Mouse (Mus musculus): ENCODE results near the gene Jade2. TPM values are rescaled to one million over a fixed set of nuclear protein-coding genes. Genes with fewer than 3 reads are reported as not detected.
A peak's percentile ranks its signal among the peaks of the same experiment; 100 is the strongest.

Gene Jade2
- polyA plus RNA-seq, 1 experiment from 2014 or later, result 0.07 TPM

DNA sequence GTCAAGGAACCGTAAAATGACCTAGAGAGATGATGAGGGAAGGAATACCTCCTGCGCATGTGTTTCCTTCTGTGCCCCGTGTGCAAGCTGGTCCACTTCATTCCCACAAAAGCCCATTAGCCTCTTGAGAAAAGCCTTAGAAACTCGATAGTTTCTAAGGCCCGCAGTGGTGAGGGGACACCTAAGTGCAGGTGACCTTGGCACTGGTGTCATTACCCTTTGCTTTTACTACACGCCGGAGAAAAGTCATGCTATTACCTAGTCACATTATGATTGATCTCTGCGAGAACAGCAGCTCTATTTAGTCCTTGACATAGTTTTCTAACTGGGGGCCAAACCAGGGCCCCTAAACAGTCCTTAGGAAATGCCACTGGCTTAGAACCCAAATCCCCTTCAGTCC, 3.2 kb upstream of the Jade2 start:
- no peak for ATAC-seq (ENCODE audit: insufficient read depth, low FRiP score, low TSS enrichment)
- 89% methylated on average over 8 of the region's 8 CpGs for WGBS

DNA sequence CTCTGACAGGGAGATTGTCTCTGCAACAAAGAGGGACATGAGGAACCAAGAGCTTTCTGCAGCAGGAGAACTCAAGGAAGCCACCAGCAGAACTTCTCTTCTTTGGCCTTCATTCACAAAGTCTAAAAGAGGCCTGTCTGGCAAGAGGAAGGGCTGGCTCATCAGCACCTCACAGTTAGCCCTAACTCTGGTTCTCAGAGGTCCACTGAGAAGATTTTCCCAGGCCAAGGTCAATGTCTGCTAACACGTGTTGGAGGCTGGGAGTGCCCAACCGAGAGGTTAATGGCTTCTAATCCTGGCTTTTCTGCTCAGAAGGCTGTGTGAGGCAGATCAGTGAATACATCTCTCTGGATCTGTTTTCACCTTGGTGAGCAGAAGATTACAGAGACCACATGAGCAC, 2.1 kb upstream of the Jade2 start:
- Histone ChIP-seq H3K4me3 (ENCODE audit: low read depth, low read length) (no peak overlapping the region), H3K4me2 (ENCODE audit: low read depth) (no peak overlapping the region), H3K9me3 (ENCODE audit: control insufficient read depth, low read length) (no peaks in the 10 kb centered on the region), H3K36me3 (ENCODE audit: control insufficient read depth, insufficient read depth, low read length) (no peaks in the 10 kb centered on the region), H3K9ac (ENCODE audit: low read length) (no peak overlapping the region), H3K4me1 (ENCODE audit: control insufficient read depth, insufficient read depth, low read length) (peaks cover 15% of the 10 kb centered on the region), H3K27ac (ENCODE audit: low read depth, low read length) (no peak overlapping the region), H3K27me3 (ENCODE audit: control insufficient read depth, insufficient read depth, low read length) (peaks cover 27% of the 10 kb centered on the region)
- DNase-seq (ENCODE audit: low spot score) (no peak), ATAC-seq (ENCODE audit: insufficient read depth, low FRiP score, low TSS enrichment) (no peak)
- WGBS, result 46% methylated on average over 2 of the region's 2 CpGs

More for the DNA sequence above, 3.2 kb upstream of the Jade2 start:
- no peaks in the 10 kb centered on the region for H3K9me3 ChIP-seq (ENCODE audit: control insufficient read depth, low read length)
- no peak overlapping the region for H3K4me3 ChIP-seq (ENCODE audit: low read depth, low read length)
- no peak for DNase-seq (ENCODE audit: low spot score)
- no peak overlapping the region for H3K9ac ChIP-seq (ENCODE audit: low read length)
- H3K4me1 ChIP-seq (ENCODE audit: control insufficient read depth, insufficient read depth, low read length), result peaks cover 10% of the 10 kb centered on the region
- H3K27ac ChIP-seq (ENCODE audit: low read depth, low read length), result no peak overlapping the region
- no peak overlapping the region for H3K4me2 ChIP-seq (ENCODE audit: low read depth)
- H3K36me3 ChIP-seq (ENCODE audit: control insufficient read depth, insufficient read depth, low read length), result no peaks in the 10 kb centered on the region
- H3K27me3 ChIP-seq (ENCODE audit: control insufficient read depth, insufficient read depth, low read length), result peaks cover 27% of the 10 kb centered on the region

DNA sequence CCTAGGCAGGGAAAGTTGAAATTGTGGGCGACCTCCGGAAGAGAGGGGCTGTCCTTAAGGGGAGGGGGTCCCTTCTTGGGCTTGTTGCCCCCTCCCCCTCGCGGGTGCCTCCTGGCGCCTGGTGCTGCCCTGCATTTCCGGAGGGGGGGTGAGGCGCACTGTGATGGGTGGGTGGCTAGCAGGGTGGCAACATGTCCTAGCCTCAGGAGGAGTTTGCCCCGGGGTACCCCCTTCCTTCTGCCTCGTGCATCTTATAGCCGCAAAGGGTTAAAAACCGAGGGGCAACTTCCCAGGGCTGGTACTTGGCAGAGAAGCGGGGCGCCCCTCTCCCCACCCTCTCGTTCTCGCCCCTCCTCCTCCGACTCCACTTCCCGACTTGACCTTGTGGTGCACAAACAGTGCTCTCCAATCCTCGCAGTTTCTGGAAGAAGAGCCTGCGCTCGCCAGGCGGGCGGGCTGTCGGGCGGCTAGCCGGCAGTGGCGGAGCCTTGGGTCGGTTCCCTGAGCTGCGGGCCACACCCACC, 1.1 kb upstream of the Jade2 start:
- no peaks in the 10 kb centered on the region for H3K36me3 ChIP-seq (ENCODE audit: control insufficient read depth, insufficient read depth, low read length)
- peak overlapping the region; percentile 100 for H3K4me2 ChIP-seq (ENCODE audit: low read depth)
- peak; percentile 47 for DNase-seq (ENCODE audit: low spot score)
- H3K9ac ChIP-seq (ENCODE audit: low read length), result peak overlapping the region; percentile 32
- H3K4me1 ChIP-seq (ENCODE audit: control insufficient read depth, insufficient read depth, low read length), result peaks cover 15% of the 10 kb centered on the region
- WGBS, result under 1% methylated on average over 27 of the region's 28 CpGs
- peaks cover 27% of the 10 kb centered on the region for H3K27me3 ChIP-seq (ENCODE audit: control insufficient read depth, insufficient read depth, low read length)
- no peak overlapping the region for H3K27ac ChIP-seq (ENCODE audit: low read depth, low read length)
- H3K9me3 ChIP-seq (ENCODE audit: control insufficient read depth, low read length), result no peaks in the 10 kb centered on the region
- peak overlapping the region; percentile 62 for H3K4me3 ChIP-seq (ENCODE audit: low read depth, low read length)
- ATAC-seq (ENCODE audit: insufficient read depth, low FRiP score, low TSS enrichment), result no peak

DNA sequence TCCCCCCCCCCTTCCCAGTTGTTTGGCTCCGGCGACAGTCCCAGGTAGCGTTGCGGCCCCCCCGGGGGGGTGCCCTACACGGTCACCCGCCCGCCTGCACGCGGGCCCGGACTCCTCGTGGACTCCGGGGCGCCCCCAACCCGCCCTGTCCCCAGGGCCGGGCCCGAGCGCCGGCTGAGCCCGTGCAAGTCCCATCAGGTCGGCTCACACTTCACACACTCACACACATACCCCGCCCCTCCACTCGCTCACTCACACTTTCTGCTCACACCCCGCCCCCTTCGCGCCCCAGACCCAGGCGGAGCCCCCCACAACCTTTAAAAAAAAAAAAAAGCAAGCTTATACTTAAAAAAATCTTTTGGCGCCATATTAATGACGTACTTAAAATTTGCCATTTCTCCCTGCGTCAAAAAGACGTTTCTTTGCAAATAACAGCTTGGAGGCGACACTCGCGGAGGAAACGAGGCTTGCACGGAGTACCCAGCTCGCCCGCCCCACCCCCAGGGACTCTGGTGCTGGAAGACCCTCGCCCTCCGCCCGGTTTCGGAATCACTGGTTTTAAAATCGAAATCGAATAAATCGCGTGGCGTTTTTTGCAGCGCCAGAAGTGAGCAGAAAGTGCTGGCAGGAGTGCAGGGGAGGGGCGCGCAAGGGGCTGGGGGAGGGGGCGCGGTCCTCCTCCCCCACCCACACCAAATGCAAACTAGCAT, 520 bp upstream of the Jade2 start:
- under 1% methylated on average over 36 of the region's 52 CpGs for WGBS
- no peak; the same call in 1 of the 2 replicates for ATAC-seq (ENCODE audit: insufficient read depth, low FRiP score, low TSS enrichment)
- Histone ChIP-seq H3K4me3 (ENCODE audit: low read depth, low read length) (peak overlapping the region; percentile 62), H3K27me3 (ENCODE audit: control insufficient read depth, insufficient read depth, low read length) (peaks cover 27% of the 10 kb centered on the region), H3K4me1 (ENCODE audit: control insufficient read depth, insufficient read depth, low read length) (peaks cover 15% of the 10 kb centered on the region), H3K36me3 (ENCODE audit: control insufficient read depth, insufficient read depth, low read length) (no peaks in the 10 kb centered on the region), H3K27ac (ENCODE audit: low read depth, low read length) (no peak overlapping the region), H3K9ac (ENCODE audit: low read length) (peak overlapping the region; percentile 60), H3K9me3 (ENCODE audit: control insufficient read depth, low read length) (no peaks in the 10 kb centered on the region), H3K4me2 (ENCODE audit: low read depth) (peak overlapping the region; percentile 100)
- DNase-seq (ENCODE audit: low spot score), result peak; percentile 61

DNA sequence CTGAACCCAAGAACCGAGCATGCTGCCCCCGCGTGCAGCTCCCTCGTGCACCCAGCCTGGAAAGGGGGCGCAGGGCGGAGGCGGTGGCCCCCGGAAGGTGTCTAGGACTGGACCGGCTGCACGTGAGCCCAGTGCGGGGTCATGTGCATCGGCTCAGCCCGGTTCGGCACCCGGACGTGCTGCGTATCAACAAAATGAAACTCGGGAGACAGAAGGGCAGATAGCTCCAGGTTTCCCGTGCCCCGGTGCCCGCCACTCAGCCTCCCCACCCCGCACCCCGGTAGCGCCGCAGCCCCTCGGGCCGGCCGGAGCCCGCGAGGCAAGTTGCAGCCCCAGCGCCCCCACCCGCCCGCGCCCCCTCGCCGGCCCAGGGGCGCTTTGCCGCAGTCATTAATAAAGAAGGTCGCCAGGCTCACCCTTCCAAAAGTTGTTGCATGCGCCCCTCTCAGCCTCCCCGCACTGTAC, 805 bp downstream of the Jade2 start:
- Histone ChIP-seq H3K4me2 (ENCODE audit: low read depth) (peak overlapping the region; percentile 100), H3K36me3 (ENCODE audit: control insufficient read depth, insufficient read depth, low read length) (no peaks in the 10 kb centered on the region), H3K9ac (ENCODE audit: low read length) (peak overlapping the region; percentile 60), H3K4me3 (ENCODE audit: low read depth, low read length) (peak overlapping the region; percentile 62), H3K9me3 (ENCODE audit: control insufficient read depth, low read length) (no peaks in the 10 kb centered on the region), H3K4me1 (ENCODE audit: control insufficient read depth, insufficient read depth, low read length) (peaks cover 18% of the 10 kb centered on the region), H3K27ac (ENCODE audit: low read depth, low read length) (no peak overlapping the region), H3K27me3 (ENCODE audit: control insufficient read depth, insufficient read depth, low read length) (peaks cover 27% of the 10 kb centered on the region)
- ATAC-seq (ENCODE audit: insufficient read depth, low FRiP score, low TSS enrichment) (peak; percentile 44; the same call in 1 of the 2 replicates), DNase-seq (ENCODE audit: low spot score) (peak; percentile 18)
- WGBS, result 1% methylated on average over 39 of the region's 41 CpGs

DNA sequence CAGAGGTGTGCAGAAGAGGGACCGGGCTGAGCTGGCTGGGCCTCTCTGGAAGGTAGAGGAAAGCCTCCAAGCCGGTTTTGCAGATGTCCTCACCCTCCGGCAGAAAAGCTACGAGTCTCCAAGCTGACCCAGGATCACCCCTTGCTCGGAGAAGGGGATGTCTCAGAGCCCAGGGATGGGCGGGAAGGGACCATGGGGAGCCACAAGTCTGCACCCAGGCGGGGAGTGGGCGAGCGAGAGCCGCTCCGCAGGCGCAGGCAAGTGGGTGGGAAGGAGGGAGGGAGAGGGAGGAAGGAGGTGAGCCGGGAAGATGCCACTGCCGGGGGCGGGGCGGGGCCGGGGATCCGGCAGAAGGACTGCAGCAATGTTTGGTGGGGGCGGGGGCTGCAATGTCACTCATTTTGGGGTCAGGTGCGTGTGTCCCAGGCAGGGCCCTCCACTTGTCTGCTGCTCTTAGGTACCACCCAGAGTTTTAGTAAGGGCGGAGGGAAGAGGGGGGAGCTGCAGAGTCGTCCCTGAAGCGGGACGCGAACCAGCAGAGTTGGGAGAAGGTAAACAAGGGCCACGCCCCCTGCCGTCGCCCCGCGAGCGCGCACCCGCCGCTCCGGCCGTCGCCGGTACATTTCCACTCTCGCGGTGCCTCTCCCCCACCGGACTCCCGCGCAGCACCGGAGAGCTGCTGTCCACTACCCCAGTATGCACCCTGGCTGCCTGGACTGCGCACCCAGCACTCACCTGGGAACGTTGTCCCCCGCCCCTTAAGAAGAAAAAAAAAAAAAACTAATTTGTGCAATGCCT, 1.4 kb downstream of the Jade2 start:
- Histone ChIP-seq H3K4me2 (ENCODE audit: low read depth) (peak overlapping the region; percentile 100), H3K9ac (ENCODE audit: low read length) (peak overlapping the region; percentile 60), H3K4me1 (ENCODE audit: control insufficient read depth, insufficient read depth, low read length) (peaks cover 18% of the 10 kb centered on the region), H3K36me3 (ENCODE audit: control insufficient read depth, insufficient read depth, low read length) (no peaks in the 10 kb centered on the region), H3K4me3 (ENCODE audit: low read depth, low read length) (peak overlapping the region; percentile 62), H3K9me3 (ENCODE audit: control insufficient read depth, low read length) (no peaks in the 10 kb centered on the region), H3K27ac (ENCODE audit: low read depth, low read length) (no peak overlapping the region), H3K27me3 (ENCODE audit: control insufficient read depth, insufficient read depth, low read length) (peaks cover 27% of the 10 kb centered on the region)
- WGBS, result 0% methylated on average over 40 of the region's 47 CpGs
- peak; percentile 59 for ATAC-seq (ENCODE audit: insufficient read depth, low FRiP score, low TSS enrichment)
- peak; percentile 65 for DNase-seq (ENCODE audit: low spot score)

DNA sequence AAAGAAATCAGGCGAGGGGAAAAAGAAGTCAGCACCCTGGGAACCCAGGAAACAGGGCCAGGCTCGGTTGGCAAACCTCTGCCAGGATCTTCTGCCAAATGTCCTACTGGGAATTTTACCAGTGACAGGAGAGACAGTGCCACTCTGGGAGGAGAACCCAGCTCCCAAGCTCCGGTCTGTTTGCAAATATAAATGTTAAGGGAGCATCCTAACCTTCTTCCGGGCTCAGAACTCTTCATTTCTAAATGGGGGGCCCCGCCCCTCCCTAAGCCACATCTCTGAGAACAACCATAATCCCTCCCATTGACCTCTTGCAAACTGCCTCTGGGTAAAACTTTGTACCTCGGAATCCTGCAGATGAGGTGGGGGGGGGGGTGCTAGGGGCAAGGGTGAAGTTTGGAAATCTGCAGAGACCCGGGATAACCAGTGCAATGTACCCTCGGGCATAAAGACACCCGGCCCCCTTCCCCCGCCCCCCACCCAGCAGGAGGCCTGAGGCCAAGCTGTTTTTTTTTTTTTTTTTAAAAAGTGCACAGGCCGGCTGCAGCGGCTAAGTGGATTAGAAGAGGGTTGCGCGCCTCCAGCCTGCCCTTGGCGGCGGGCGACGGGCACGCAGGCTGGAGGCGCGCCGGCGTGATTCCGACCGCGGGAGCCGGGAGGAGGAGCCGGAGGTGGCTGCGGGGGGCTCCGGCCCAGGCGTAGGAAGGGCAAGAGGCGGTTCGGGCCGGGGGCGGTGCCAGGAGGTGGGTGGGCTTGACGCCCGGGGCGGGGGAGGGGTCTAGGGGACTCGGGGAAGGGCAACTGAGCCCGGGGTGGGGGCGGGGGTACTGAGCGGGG, 2.3 kb downstream of the Jade2 start:
- WGBS, result 3% methylated on average over 29 of the region's 42 CpGs

DNA sequence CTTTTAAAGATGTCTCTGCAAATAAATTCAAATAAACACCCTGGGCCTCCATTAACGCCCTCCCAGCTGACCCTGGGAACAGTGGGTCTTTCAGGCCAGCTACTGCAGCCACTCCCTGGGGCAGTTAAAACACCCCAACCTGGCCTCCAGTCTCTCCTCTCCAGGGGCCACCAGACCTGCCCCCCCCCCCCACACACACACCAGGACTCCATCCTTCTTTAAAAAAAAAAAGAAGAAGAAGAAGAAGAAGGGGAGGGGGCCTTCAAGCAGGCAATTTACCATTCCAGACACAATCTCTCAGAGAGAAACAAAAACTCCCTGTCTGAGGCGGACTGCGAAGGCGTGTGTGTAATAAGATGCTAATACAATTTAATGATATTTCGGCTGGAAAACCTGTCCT, 4.9 kb downstream of the Jade2 start:
- H3K4me1 ChIP-seq (ENCODE audit: control insufficient read depth, insufficient read depth, low read length), result peaks cover 13% of the 10 kb centered on the region
- no peak overlapping the region for H3K4me3 ChIP-seq (ENCODE audit: low read depth, low read length)
- WGBS, result 45% methylated on average over 5 of the region's 5 CpGs

More for the DNA sequence above, 2.3 kb downstream of the Jade2 start:
- Histone ChIP-seq H3K4me3 (ENCODE audit: low read depth, low read length) (peak overlapping the region; percentile 62), H3K27me3 (ENCODE audit: control insufficient read depth, insufficient read depth, low read length) (peaks cover 27% of the 10 kb centered on the region), H3K4me1 (ENCODE audit: control insufficient read depth, insufficient read depth, low read length) (peaks cover 18% of the 10 kb centered on the region), H3K36me3 (ENCODE audit: control insufficient read depth, insufficient read depth, low read length) (no peaks in the 10 kb centered on the region), H3K4me2 (ENCODE audit: low read depth) (peak overlapping the region; percentile 100), H3K9ac (ENCODE audit: low read length) (no peak overlapping the region), H3K9me3 (ENCODE audit: control insufficient read depth, low read length) (no peaks in the 10 kb centered on the region), H3K27ac (ENCODE audit: low read depth, low read length) (no peak overlapping the region)
- peak; percentile 90 for DNase-seq (ENCODE audit: low spot score)
- ATAC-seq (ENCODE audit: insufficient read depth, low FRiP score, low TSS enrichment), result peak; percentile 63

More for the DNA sequence above, 4.9 kb downstream of the Jade2 start:
- H3K27ac ChIP-seq (ENCODE audit: low read depth, low read length), result 0 out of 2 replicates have a peak overlapping the region, but pooled peaks have one; percentile 4
- no peak overlapping the region for H3K4me2 ChIP-seq (ENCODE audit: low read depth)
- H3K36me3 ChIP-seq (ENCODE audit: control insufficient read depth, insufficient read depth, low read length), result no peaks in the 10 kb centered on the region
- ATAC-seq (ENCODE audit: insufficient read depth, low FRiP score, low TSS enrichment) (no peak), DNase-seq (ENCODE audit: low spot score) (no peak)
- peaks cover 9% of the 10 kb centered on the region for H3K27me3 ChIP-seq (ENCODE audit: control insufficient read depth, insufficient read depth, low read length)
- no peak overlapping the region for H3K9ac ChIP-seq (ENCODE audit: low read length)
- H3K9me3 ChIP-seq (ENCODE audit: control insufficient read depth, low read length), result no peaks in the 10 kb centered on the region

Measured in neural tube, embryonic 11.5 days (tissue).